Mouse (Mus musculus): ENCODE measurements around the gene Ntrk3.

Gene Ntrk3

GRCm38 (mm10) chr7:78449909-78450592 lies 287.8 kb downstream of the Ntrk3 start:
- DNase-seq (ENCODE audit: extremely low read depth, low read depth), result no peak

- no peak for DNase-seq (ENCODE audit: extremely low read depth, low read depth)
These were observed 289.0 kb downstream of the Ntrk3 start for GRCm38 (mm10) chr7:78448841-78449240.

- no peak for DNase-seq (ENCODE audit: extremely low read depth, low read depth)
These were observed 294.3 kb downstream of the Ntrk3 start for GRCm38 (mm10) chr7:78443373-78444036.

DNA sequence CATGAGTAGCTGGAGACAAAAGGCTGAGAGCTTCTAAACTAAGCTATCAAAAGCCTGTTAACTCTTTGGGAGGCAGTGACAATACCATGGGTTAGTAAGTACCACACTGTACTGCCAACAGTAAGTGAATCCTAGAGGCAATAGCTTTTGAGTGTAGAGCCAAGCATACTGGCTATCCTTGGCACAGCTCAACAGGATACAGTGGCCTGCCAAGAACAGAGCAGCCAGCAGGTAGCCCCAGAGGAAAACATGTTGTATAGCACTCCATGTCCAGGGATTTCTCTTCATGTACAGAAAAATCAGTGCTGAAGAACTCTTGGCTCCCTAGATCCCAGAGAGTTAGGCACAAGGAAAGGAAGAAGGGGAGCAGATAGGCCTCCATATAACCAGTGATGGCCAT lies 296.1 kb downstream of the Ntrk3 start:
- DNase-seq (ENCODE audit: extremely low read depth, low read depth), result no peak

DNA sequence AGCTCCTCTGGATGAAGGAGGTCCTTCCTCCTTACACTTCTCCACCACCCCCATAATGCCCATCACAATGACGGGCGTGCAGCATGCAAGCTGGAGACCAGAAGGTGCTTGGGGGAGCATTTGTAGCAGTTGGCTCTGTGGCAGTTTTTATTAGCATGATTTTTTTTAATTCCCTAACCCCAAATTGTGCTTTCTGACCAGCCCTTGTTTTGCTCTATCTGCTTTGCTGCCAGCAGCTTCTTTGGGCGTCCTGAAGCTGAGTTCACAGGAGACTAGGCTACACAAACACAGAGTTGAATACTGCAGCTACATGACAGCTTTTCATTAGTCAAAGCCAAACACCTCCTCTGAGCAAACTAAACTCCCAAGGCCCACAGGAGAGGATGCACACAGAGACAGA lies 296.9 kb downstream of the Ntrk3 start:
- DNase-seq (ENCODE audit: extremely low read depth, low read depth), result no peak

DNA sequence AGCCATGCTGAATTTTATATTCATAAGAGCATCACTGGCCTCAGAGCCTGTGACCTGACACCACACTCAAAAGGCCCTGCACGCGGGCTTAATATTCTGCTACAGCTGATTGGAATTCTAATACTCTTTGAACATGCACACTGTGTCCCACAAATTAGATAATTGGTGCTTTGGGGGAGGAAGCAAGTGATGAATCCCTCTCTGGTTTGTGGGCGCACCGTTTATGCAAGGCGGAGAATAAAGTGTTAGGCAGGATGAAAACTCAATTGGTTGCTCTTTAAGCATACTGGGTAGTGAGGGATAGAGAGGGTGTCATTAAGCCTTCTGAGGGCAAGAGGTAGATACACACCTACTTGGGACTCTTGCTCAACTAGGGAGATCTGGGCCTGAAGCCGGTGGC lies 297.3 kb downstream of the Ntrk3 start:
- no peak for DNase-seq (ENCODE audit: extremely low read depth, low read depth)

DNA sequence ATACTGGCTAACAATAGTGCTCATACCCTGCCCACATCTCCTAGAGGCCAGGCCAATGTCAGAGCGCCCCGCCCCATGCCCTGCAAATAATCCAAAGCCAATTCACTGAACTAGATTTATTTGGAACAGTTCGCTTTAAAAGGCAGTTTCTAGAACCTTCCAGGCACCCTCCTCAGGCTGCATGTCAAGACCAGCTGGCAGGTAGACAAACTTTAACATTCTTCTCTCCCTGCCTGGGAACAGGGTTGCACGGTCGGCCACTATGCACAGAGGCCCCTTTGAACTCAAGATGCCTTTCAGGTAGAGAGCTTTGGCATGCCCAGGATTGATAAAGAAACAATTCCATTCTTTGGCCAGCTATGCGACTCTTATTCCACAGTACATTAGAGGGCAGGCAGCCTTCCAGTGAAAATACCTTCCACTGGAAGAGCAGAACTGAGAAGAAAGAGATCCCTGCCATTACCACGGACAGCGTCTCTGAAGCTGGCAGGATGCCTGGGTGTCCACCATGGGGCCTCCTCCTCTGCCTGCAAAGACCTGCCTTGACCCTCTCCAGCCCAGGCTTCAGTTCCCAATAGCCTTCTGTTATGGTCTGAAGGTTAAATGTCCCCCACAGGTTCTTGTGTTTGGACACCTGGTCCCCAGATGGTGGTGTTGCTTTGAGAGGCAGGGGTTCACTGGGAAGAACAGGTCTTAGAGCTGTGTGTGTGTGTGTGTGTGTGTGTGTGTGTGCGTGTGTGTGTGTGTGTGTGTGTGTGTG lies 298.3 kb downstream of the Ntrk3 start:
- DNase-seq (ENCODE audit: extremely low read depth, low read depth), result no peak

GRCm38 (mm10) chr7:78433617-78434144 lies 304.1 kb downstream of the Ntrk3 start:
- DNase-seq (ENCODE audit: extremely low read depth, low read depth), result no peak

DNA sequence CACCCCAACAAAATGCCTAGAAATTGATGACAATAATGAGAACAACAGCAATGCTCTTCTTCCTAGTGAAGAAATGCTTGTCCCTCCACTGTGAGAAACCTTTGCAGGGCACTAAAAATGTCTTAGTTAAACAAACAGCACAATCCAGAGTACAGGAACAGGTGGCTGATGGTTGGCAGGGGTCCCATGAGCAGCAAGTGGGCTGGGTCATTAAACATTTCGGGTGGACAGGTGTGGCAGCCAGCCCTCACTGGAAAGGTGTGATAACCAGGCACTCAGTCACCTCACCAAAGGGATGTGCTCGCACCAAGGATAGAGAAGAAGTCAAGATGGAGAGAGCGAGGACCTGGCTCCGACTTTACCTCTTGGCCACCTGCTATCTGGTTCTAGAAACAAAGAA lies 306.2 kb downstream of the Ntrk3 start:
- no peak for DNase-seq (ENCODE audit: extremely low read depth, low read depth)

DNA sequence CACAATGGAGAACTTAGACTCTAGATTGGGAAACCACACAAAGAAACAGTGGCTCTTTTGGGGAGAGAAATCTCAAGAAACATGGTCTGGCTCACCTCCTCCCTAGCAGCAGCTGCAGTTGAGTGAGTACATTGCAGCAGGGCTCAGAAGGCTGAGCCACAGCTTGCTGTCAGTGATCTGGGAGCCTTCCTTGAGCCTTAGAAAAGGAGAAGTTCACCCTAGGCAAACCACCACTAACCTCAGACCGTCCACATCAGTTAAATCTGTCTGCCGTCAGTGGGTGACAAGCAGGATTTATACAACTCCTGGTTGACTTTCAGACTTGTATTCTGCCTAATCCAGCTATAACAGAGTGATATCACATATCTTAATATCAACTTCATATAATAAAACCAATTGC lies 325.6 kb downstream of the Ntrk3 start:
- DNase-seq (ENCODE audit: extremely low read depth, low read depth), result no peak

DNA sequence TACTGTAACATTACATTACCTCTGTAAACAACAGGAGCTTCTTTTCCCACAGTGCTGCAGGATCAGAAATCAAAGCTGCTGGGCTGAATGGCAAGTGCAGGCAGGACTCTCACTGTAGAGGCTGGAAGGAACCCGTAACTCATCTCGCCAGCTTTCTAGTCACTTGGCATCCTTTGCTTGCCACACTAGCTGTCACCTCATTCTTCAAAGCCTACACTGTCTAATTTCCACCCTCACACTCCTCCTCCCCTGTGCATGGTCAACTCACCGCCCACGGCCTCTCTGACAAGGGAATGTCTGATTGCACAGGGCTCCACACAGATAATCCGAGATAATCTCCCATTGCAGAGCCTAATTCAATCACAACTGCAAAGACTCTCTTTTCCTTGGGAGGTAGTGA lies 327.8 kb downstream of the Ntrk3 start:
- DNase-seq (ENCODE audit: extremely low read depth, low read depth), result no peak

GRCm38 (mm10) chr7:78406641-78407291 lies 331.0 kb downstream of the Ntrk3 start:
- DNase-seq (ENCODE audit: extremely low read depth, low read depth), result no peak

GRCm38 (mm10) chr7:78404481-78404880 lies 333.3 kb downstream of the Ntrk3 start:
- DNase-seq (ENCODE audit: extremely low read depth, low read depth), result no peak

GRCm38 (mm10) chr7:78402495-78402894 lies 335.3 kb downstream of the Ntrk3 start:
- no peak for DNase-seq (ENCODE audit: extremely low read depth, low read depth)

DNA sequence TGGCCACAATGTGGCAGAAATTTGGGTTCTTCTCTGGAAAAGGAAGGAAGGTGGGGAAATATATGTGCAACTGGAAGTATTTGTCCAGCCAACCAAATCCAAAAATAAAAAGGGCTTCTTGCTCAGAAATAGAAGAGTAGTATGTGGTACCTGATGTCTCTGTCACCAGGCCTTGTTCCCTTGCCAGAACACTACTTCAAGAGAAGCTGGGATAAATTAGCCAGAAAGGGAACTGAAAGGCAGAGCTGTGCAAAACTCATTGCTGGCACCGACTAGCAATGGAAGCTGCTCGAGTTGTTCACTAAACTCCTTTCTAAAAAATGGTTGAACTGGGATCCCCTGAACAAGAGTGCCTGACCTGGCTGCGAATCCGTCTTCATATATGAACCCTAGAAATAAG lies 337.6 kb downstream of the Ntrk3 start:
- DNase-seq (ENCODE audit: extremely low read depth, low read depth), result no peak

- no peak for DNase-seq (ENCODE audit: extremely low read depth, low read depth)
These were observed 339.4 kb downstream of the Ntrk3 start for GRCm38 (mm10) chr7:78398377-78398776.

DNA sequence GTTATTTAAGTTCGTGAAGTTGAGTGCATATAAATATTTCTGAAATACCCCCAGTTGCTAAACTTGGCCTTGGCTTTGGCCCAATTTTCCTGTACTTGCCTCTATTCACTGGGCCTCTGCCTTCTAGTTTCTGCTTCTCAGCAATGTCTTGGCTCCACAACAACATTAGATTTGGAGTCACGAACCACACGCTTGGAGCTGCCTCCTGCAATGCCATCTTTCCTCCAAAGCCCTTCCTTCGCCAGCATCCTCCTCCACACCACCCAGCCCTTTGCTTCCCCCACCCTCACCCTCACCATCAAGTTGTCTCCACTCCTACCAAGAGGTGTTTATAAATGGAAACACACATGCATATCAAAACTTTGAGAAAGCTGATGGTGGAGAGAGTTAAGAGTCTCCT lies 340.6 kb downstream of the Ntrk3 start:
- no peak for DNase-seq (ENCODE audit: extremely low read depth, low read depth)

- no peak for DNase-seq (ENCODE audit: extremely low read depth, low read depth)
These were observed 347.8 kb downstream of the Ntrk3 start for GRCm38 (mm10) chr7:78390019-78390418.

GRCm38 (mm10) chr7:78388101-78388500 lies 349.7 kb downstream of the Ntrk3 start:
- DNase-seq (ENCODE audit: extremely low read depth, low read depth), result no peak

- no peak for DNase-seq (ENCODE audit: extremely low read depth, low read depth)
These were observed 351.8 kb downstream of the Ntrk3 start for GRCm38 (mm10) chr7:78385971-78386370.

DNA sequence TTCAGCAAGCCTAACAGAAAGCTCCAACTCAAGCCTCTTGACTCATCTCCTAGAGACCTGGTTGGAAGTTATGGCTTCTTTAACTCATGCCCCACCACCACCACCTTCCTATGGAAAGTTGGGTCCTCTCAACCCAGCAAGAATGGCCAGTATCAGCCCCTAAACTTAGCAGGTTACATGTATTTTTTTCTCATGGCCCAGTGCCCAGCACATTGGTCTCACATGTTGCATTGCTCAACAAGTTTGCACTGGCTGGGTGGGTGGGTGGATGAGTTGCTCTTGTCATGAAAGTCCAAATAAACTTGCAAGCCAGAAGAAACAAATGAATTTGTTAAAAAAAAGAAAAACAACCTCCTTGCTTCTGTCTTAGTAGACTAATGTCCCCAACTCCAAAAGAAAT lies 353.7 kb downstream of the Ntrk3 start:
- DNase-seq (ENCODE audit: extremely low read depth, low read depth), result no peak

DNA sequence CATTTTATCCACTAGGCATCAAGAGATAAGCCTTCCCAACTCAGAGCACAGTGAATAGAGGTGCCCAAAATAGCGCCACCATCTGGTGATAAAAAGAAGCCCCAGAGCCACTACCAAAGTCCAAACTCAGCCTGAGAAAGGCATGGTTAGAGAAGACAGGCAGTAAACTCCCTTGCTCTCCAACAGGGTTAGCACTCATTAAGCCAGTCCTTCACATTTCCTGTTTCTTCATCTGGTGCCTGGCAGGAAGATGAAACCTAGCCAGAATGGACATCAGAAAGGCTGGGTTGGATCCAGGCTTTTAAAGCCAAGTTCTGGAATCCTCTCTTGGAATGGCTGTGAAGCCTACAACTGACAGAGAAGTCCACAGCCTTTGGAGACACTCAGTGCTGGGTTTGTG lies 355.7 kb downstream of the Ntrk3 start:
- no peak for DNase-seq (ENCODE audit: extremely low read depth, low read depth)
